ENCODE assay signal across 22 mouse cellular contexts in the genomic region with DNA sequence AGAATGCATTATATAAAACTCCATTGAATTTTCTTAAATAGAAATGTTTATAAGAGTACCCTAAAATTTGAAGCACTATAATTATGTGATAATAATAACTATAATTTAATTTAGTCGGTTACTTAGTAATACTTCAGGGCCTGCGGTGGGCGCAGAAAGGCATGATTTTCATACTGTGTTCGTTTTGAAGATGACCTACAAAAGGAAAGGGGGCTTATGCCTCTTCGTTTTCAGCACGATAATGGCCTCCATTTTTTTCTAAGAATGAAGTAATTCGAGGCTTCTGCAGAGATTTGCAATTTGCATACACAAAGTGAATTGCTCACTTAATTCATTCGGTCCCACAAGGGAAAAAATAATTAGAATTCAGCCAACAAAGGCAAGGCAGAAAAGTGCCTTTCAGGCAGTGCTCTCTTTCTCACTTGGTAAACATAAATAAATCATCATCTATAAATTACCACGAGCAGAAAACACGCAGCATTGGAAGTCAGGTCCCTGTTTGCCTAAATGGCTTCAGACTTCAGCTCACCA.
DNase-seq lines count a peak whose midpoint lies in the region; ATAC-seq and TF ChIP-seq lines count a peak whose summit lies in the region.
"Had no signal": no experiment of that assay in that cellular context is flagged by ENCODE, and none has a peak within 500 bp of the region (broad histone marks: within the 10 kb centered on the region; RNA-seq: fewer than 3 reads in every experiment).

No protein-coding gene starts in this region.

- no peak overlapping the region for H3K9ac ChIP-seq in embryonic facial prominence, embryonic 13.5 days
- H3K9ac ChIP-seq in forebrain, embryonic 11.5 days (ENCODE audit: low read length): no peak overlapping the region
- H3K9ac ChIP-seq in hindbrain, embryonic 14.5 days: no peak overlapping the region
- H3K9ac ChIP-seq in midbrain, postnatal 0 days (replicated peaks; ENCODE audit: low read length, poor library complexity, severe bottlenecking): no peak overlapping the region
- H3K9ac ChIP-seq in kidney, embryonic 15.5 days: no peak overlapping the region
- H3K9ac ChIP-seq: embryonic facial prominence, embryonic 12.5 days had no signal

- WGBS in embryonic facial prominence, embryonic 13.5 days: 52% methylated on average over 10 of the region's 10 CpGs
- WGBS in embryonic facial prominence, embryonic 10.5 days: 66% methylated on average over 10 of the region's 10 CpGs
- WGBS in forebrain, embryonic 11.5 days: 29% methylated on average over 10 of the region's 10 CpGs
- 36% methylated on average over 10 of the region's 10 CpGs for WGBS in hindbrain, embryonic 14.5 days
- 36% methylated on average over 10 of the region's 10 CpGs for WGBS in midbrain, postnatal 0 days
- 59% methylated on average over 10 of the region's 10 CpGs for WGBS in kidney, embryonic 15.5 days

- H3K27ac ChIP-seq in embryonic facial prominence, embryonic 13.5 days: peak overlapping the region; percentile 60
- no peak overlapping the region for H3K27ac ChIP-seq in embryonic facial prominence, embryonic 10.5 days (replicated peaks)
- no peak overlapping the region for H3K27ac ChIP-seq in forebrain, embryonic 11.5 days (ENCODE audit: low read depth, low read length)
- H3K27ac ChIP-seq in hindbrain, embryonic 14.5 days: peak overlapping the region; percentile 75
- H3K27ac ChIP-seq in midbrain, postnatal 0 days (ENCODE audit: low read depth, low read length): no peak overlapping the region
- no peak overlapping the region for H3K27ac ChIP-seq in kidney, embryonic 15.5 days
- H3K27ac ChIP-seq: layer of hippocampus, adult 2 months had no signal

- TF ChIP-seq CTCF in midbrain, postnatal 0 days (IDR thresholded peaks at IDR 0.05): no peak

- H3K27me3 ChIP-seq in embryonic facial prominence, embryonic 13.5 days: no peaks in the 10 kb centered on the region
- no peaks in the 10 kb centered on the region for H3K27me3 ChIP-seq in embryonic facial prominence, embryonic 10.5 days (replicated peaks; ENCODE audit: low read depth, poor library complexity, severe bottlenecking)
- no peaks in the 10 kb centered on the region for H3K27me3 ChIP-seq in forebrain, embryonic 11.5 days (ENCODE audit: control insufficient read depth, insufficient read depth, low read length)
- H3K27me3 ChIP-seq in hindbrain, embryonic 14.5 days (ENCODE audit: control insufficient read depth, insufficient read depth, low read length): no peaks in the 10 kb centered on the region
- H3K27me3 ChIP-seq in midbrain, postnatal 0 days (ENCODE audit: insufficient read depth, low read length): no peaks in the 10 kb centered on the region
- H3K27me3 ChIP-seq in kidney, embryonic 15.5 days: no peaks in the 10 kb centered on the region
- H3K27me3 ChIP-seq: embryonic facial prominence, embryonic 12.5 days; megakaryocyte, embryonic 14.5 days had no signal

- no peak for DNase-seq in embryonic facial prominence, embryonic 10.5 days (ENCODE audit: low spot score)
- peak; percentile 40 for DNase-seq in forebrain, embryonic 11.5 days (ENCODE audit: low spot score)
- peak; percentile 53 for DNase-seq in hindbrain, embryonic 14.5 days (ENCODE audit: low spot score)
- peak; percentile 35 for DNase-seq in midbrain, postnatal 0 days (ENCODE audit: low spot score)
- no peak for DNase-seq in heart, adult 8-10 months (ENCODE audit: low spot score)
- no peak for DNase-seq in ovary, adult 18-20 months (ENCODE audit: low spot score)
- DNase-seq: adrenal gland, adult 2 months; cerebellum, adult 9-10 months; gastrocnemius, postnatal 36 days; kidney, adult 18-20 months; kidney, postnatal 14 days; lung, adult 18-20 months; lung, postnatal 14 days; right cerebral cortex, postnatal 14 days; spleen, adult 18-20 months; thymus, postnatal 4 days had no signal

- no peak overlapping the region for H3K4me2 ChIP-seq in embryonic facial prominence, embryonic 13.5 days
- H3K4me2 ChIP-seq in forebrain, embryonic 11.5 days (ENCODE audit: low read depth, low read length, severe bottlenecking): 0 out of 2 replicates have a peak overlapping the region, but pooled peaks have one; percentile 5
- H3K4me2 ChIP-seq in hindbrain, embryonic 14.5 days (replicated peaks): no peak overlapping the region
- no peak overlapping the region for H3K4me2 ChIP-seq in midbrain, postnatal 0 days (ENCODE audit: low read depth, low read length, poor library complexity, severe bottlenecking)
- no peak overlapping the region for H3K4me2 ChIP-seq in kidney, embryonic 15.5 days
- H3K4me2 ChIP-seq: embryonic facial prominence, embryonic 12.5 days; liver, embryonic 11.5 days had no signal

- peaks cover 19% of the 10 kb centered on the region for H3K4me1 ChIP-seq in embryonic facial prominence, embryonic 13.5 days
- H3K4me1 ChIP-seq in embryonic facial prominence, embryonic 10.5 days: peaks cover 15% of the 10 kb centered on the region
- peaks cover 5% of the 10 kb centered on the region; the same call in 1 of the 2 replicates for H3K4me1 ChIP-seq in forebrain, embryonic 11.5 days (replicated peaks; ENCODE audit: control insufficient read depth, insufficient read depth, low read length)
- H3K4me1 ChIP-seq in hindbrain, embryonic 14.5 days (replicated peaks; ENCODE audit: control insufficient read depth, insufficient read depth, low read length): peaks cover 14% of the 10 kb centered on the region
- H3K4me1 ChIP-seq in midbrain, postnatal 0 days (ENCODE audit: insufficient read depth, low read length): no peaks in the 10 kb centered on the region
- peaks cover 12% of the 10 kb centered on the region for H3K4me1 ChIP-seq in kidney, embryonic 15.5 days
- H3K4me1 ChIP-seq: embryonic facial prominence, embryonic 12.5 days; megakaryocyte, embryonic 14.5 days had no signal

- H3K9me3 ChIP-seq in embryonic facial prominence, embryonic 13.5 days: no peaks in the 10 kb centered on the region
- no peaks in the 10 kb centered on the region for H3K9me3 ChIP-seq in embryonic facial prominence, embryonic 10.5 days
- H3K9me3 ChIP-seq in forebrain, embryonic 11.5 days (ENCODE audit: control insufficient read depth, low read length): no peaks in the 10 kb centered on the region
- no peaks in the 10 kb centered on the region for H3K9me3 ChIP-seq in hindbrain, embryonic 14.5 days (ENCODE audit: control insufficient read depth, low read length)
- H3K9me3 ChIP-seq in midbrain, postnatal 0 days (ENCODE audit: low read length): no peaks in the 10 kb centered on the region
- H3K9me3 ChIP-seq in kidney, embryonic 15.5 days (replicated peaks): no peaks in the 10 kb centered on the region
- H3K9me3 ChIP-seq: embryonic facial prominence, embryonic 12.5 days had no signal

- no peak overlapping the region for H3K4me3 ChIP-seq in embryonic facial prominence, embryonic 13.5 days
- H3K4me3 ChIP-seq in embryonic facial prominence, embryonic 10.5 days: no peak overlapping the region
- no peak overlapping the region for H3K4me3 ChIP-seq in forebrain, embryonic 11.5 days (ENCODE audit: low read depth, low read length)
- H3K4me3 ChIP-seq in hindbrain, embryonic 14.5 days (replicated peaks; ENCODE audit: low read length): no peak overlapping the region
- H3K4me3 ChIP-seq in midbrain, postnatal 0 days (ENCODE audit: low read depth, low read length): no peak overlapping the region
- H3K4me3 ChIP-seq in kidney, embryonic 15.5 days (replicated peaks): no peak overlapping the region
- H3K4me3 ChIP-seq: embryonic facial prominence, embryonic 12.5 days; layer of hippocampus, adult 2 months; megakaryocyte, embryonic 14.5 days had no signal

- ATAC-seq in embryonic facial prominence, embryonic 13.5 days (ENCODE audit: insufficient number of reproducible peaks, insufficient read depth, low FRiP score, low TSS enrichment, low read depth): no peak
- peak; percentile 42; the same call in 1 of the 2 replicates for ATAC-seq in forebrain, embryonic 11.5 days (replicated peaks; ENCODE audit: low FRiP score)
- no peak for ATAC-seq in hindbrain, embryonic 14.5 days (ENCODE audit: low FRiP score)
- no peak for ATAC-seq in midbrain, postnatal 0 days (ENCODE audit: low FRiP score)
- no peak for ATAC-seq in kidney, embryonic 15.5 days (replicated peaks; ENCODE audit: low FRiP score)

- H3K36me3 ChIP-seq in embryonic facial prominence, embryonic 13.5 days: no peaks in the 10 kb centered on the region
- no peaks in the 10 kb centered on the region for H3K36me3 ChIP-seq in embryonic facial prominence, embryonic 10.5 days (replicated peaks)
- H3K36me3 ChIP-seq in forebrain, embryonic 11.5 days (ENCODE audit: control insufficient read depth, insufficient read depth, low read length): no peaks in the 10 kb centered on the region
- H3K36me3 ChIP-seq in hindbrain, embryonic 14.5 days (replicated peaks; ENCODE audit: control insufficient read depth, insufficient read depth): 0 out of 2 replicates have a peak, but pooled peaks cover 6% of the 10 kb centered on the region
- H3K36me3 ChIP-seq in midbrain, postnatal 0 days (ENCODE audit: insufficient read depth, low read length): no peaks in the 10 kb centered on the region
- no peaks in the 10 kb centered on the region for H3K36me3 ChIP-seq in kidney, embryonic 15.5 days
- H3K36me3 ChIP-seq: embryonic facial prominence, embryonic 12.5 days had no signal

Comparison
In these comparisons a context has a peak if more than half of its experiments do, and no peak if none do; other contexts are left out.
1. H3K27ac ChIP-seq: peak in embryonic facial prominence, embryonic 13.5 days (single experiment) and hindbrain, embryonic 14.5 days (single experiment); none in embryonic facial prominence, embryonic 10.5 days (single experiment), forebrain, embryonic 11.5 days (single experiment), midbrain, postnatal 0 days (single experiment) and kidney, embryonic 15.5 days (single experiment).
2. DNase-seq: peak in forebrain, embryonic 11.5 days (single experiment), hindbrain, embryonic 14.5 days (single experiment) and midbrain, postnatal 0 days (single experiment); none in embryonic facial prominence, embryonic 10.5 days (single experiment), heart, adult 8-10 months (single experiment) and ovary, adult 18-20 months (single experiment).